Mouse (Mus musculus) frontal cortex, adult 2 months (tissue): ENCODE measurements around the gene Ptgr2. TPM values are rescaled to one million over a fixed set of nuclear protein-coding genes. Genes with fewer than 3 reads are reported as not detected.
"Not testable (repeated sequence)": the region's sequence is repeated elsewhere in the genome, so short reads cannot be mapped to it uniquely, and the experiment has no call there.

Experiments
- DNase-seq, 2 experiments: peaks; one replicate each; pipeline ENCODE4 v3.0.0; 2022; ENCODE audit warnings: low spot score in 1 of 2; ENCODE audit errors: extremely low spot score in 1 of 2
- polyA plus RNA-seq: library from polyadenylated mRNA; depleted of rRNA; stranded (reverse); fragments of >200 nt; gene quantifications from 2 replicates; pipeline ENCODE4 v1.2.3, GENCODE M21; 2012; rRNA removed

Gene Ptgr2
- polyA plus RNA-seq, 1 experiment = 39.4 TPM

DNA sequence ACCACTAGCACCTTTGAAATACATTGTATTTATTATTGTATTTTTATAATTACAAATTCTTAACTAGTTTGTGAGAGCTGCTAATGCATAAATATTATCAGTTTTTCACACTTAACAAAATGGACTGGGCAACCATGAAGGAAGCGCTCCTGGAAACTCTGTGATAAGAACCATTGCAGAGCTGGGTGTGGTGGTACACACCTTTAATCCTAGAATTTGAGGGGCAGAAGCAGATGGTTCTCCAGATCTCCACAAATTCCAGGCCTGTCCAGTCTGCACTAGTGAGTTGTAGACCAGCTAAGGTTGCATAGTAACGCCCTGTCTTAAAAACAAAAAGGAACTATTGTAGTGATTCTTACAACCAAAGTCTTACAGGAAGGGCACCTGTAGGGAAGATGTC lies 14.2 kb downstream of the Ptgr2 start:
- DNase-seq = no peak

DNA sequence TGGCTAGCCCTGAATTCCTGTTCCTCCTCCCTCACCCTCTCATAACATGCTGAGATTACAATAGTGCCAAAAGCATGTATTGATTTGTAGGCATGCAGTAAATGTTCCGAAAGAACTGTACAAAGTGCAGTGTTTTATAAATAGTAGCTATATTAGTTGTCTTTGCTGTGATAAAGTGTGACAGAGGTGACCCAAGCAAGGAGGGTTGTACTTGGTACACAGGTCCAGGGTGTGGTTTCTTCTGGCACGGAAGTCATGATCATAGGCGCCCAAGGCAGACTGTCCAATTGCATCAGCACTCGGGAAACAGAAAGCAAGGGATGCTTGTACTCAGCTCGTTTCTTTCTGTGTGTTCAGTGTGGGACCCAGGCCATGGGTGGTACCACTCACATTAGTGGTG lies 19.1 kb downstream of the Ptgr2 start:
- DNase-seq = no peak

DNA sequence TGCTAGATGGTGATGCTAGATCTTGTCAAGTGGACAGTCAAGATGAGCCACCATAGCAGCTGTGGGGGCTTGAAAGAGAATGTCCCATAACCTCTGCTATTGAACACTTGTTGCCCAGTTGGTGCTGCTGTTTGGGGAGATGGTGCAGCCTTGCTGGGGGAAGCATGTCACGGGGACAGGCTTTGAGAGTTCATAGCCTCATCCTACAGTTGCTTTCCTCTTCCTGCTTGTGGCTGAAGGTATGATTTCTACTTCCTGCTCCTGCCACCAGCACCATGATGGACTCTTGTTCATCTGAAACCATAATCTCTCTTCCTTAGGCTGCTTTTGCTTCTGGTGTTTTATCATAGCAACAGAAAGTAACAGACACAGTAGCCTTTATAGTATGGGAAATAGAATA lies 19.5 kb downstream of the Ptgr2 start:
- no peak for DNase-seq

DNA sequence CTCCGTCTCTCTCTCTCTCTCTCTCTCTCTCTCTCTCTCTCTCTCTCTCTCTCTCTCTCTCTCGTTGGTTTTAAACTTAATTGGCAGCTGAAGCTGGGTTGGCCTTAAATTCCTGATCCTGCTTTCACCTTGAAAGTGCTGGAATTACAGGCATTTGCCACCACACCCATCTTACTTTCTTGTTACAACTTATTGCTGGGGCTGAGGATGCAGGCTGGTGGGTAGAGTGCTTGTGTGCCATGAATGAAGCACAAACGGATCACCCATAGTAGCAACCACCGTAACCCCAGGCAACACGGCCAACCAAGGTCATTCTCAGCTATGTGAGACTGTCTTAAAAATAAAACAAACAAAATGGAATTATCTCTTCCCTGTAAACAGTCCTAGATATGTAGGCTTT lies 26.3 kb downstream of the Ptgr2 start:
- DNase-seq = no peak

DNA sequence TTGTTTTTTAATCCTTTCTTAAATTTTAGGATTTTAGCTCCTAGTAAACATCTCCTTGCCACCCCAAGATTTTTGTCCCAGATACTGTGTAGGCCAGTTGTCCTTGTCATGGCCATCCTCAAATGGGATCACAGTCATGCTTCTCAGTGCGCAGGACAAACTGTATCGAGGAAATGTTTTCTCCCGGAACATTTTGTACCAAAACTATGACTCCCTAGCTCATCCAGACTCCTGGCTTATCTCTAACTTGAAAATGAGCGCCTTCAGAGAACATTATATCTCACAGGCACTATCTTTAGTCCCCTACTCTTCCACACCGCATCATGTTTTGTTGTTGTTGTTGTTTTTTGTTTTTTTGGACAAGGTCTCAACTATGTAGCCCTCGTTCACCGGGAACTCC lies 31.0 kb downstream of the Ptgr2 start:
- no peak for DNase-seq

DNA sequence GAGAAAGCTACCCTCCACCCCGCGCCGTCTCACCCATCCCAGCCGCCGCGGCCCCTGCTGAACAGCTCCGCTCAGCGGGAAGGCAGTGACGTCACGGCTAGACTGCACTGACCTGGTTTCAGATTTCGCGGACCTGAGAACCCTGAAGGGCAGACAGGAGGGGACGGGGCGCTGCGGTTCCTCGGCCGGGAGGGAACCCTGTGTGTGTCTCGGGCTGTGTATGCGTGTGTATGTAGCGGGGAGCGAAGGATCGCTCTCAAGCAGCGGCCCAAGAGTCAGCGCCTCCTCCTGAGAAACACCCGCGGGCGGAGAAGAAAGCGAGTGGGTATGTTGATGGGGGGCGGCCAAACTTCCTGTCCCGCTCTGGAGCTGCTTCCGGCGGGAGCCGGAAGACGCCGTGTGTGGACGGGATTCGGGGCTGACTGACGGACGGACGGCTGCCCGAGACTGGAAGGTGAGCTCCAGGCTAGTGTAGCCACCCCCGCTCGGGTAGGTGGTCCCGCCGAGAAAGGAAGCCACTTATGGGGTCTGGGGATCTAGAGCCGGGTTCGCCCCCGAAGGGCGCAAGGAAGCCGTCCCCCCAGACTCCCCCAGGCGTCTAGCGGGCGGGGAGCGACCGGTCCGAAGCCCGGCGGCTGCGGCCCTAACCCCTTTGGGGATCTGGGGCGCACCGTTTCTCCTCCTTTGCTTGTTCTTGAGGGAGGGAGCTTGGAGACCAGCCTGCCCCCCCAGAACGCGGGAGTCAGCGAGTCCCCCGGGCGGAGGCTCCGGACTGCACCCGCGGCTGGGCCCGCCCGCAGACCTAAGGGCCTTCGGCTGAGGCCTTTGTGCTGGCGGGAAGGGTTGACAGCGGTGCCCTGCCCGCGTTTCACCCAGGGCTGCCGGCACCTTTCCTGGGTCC lies 31.9 kb downstream of the Ptgr2 start, which contains the start of gene Zfp410:
Gene Zfp410, plus strand, starts transcription at position 132 of the 901 bp plus-strand sequence.
- peak; percentile 62 to 81 for DNase-seq

DNA sequence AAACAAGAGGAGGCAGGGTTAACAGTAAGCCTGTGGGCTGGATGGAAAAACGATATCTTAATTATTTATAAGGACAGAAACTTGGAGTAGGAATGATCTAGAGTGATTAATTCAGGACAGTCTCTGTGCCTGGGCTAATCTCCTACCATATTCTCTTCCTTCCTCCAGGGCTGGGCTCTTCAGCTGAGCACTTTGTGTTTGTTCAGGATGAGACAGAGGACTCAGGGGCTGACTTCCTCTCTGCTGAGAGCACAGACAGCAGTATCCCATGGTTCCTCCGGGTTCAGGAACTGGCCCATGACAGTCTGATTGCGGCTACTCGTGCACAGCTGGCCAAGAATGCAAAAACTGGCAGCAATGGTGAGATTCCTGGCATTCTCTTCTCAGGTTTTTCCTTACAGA lies 42.1 kb downstream of the Ptgr2 start:
- no peak for DNase-seq

DNA sequence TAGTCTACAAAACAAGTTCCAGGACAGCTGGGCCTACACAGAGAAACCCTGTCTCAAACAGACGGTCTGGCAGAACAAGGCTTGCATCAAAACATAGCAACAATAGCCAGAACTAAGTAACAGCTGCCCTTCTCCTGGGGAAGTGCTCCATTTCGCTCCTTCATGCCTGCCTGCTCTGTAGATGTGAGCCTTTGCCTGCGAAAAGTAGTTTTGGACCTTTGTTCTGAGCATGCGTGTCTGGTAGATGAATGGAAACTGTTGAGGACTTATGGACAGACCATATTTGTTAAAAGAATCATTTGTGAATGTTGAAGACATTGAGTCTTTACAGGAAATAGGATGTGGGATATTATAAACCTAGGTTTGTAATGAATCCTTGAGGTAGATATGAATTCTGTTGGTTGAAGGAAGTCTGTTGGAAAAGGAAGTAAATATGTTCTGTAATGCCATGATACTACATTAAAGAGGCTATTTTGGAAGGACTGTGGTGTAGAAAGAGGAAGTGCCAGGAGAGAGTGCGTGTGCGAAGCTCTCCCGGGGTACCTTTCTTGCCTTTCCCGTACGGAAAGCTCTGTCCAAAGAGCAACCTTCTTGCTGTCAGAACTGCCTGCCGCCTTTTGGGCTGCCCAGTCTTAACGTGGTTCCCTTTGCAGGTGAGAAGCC lies 52.1 kb downstream of the Ptgr2 start:
- no peak for DNase-seq

DNA sequence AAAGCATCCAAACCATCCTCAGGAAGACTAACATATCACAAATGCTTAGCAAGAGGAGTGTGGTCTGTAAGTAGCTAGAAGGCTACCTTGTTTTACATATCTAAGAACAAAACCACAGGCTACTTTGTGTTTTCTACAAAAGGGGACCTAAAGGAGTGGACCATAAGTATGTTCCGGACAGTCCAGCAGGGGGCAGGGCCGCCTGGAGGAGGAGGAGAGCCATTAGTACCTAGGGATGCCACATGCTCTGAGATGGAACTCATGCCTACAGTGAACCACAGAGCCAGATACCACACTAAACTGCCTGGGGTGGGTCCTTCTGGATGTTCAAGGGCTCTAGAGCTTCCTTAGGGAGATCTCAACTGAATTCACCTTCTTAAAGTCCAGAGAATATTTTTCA lies 62.2 kb downstream of the Ptgr2 start:
- DNase-seq = peak in 1 of 2 experiments; percentile 15

DNA sequence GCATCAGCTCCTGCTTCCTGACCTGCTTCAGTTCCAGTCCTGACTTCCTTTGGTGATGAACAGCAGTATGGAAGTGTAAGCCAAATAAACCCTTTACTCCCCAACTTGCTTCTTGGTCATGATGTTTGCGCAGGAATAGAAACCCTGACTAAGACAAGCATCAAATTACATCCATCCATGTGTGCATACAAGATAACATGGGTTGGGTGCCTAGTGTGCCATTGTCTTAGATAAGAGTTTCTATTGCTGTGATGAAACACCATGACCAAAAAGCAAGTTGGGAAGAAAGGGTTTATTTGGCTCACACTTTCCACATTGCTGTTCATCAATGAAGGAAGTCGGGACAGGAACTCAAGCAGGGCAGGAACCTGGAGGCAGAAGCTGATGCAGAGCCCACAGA lies 73.7 kb downstream of the Ptgr2 start:
- not testable (repeated sequence) for DNase-seq

DNA sequence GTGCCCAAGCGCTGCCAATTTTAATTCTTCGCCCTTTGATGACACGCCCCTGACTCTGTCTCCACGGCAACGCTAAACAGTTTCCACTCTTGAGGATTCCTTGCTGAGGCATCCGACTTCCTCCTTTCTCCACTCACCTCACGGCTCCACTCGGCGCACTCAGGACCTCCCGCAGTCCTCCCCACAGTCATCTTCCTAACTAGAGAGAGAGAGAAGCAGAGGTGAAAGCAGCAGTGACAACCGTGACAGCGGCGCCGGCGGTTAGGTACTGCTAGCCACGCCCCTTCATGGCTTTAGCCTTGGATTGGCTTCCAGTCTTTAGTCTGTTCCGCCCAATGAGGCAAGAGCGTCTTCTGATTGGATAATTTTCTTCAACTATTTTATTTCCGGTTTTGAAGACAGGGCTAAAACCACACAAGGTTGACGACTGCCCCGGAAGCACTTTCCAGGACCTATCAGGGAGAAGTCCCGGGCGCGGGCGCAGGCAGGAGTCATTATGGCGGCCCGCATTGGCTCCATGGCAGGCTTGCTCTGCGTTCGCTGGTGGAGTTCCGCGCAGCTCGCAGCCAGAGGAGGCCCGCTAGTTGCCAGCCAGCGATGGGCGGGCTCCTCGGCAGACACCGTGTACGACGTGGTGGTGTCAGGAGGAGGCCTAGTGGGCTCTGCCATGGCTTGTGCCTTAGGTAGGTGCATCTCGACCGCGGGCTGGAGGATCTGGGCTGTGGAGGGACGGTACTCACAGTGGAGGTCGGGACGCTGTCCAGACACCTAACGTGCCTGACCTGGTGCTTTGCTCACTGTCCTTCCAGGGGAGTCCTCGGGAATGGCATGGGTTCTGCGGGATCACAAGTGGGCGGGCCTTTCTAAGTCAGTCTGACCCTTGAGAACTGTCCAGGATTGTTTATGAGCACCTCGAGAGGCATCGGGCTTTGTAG lies 76.8 kb downstream of the Ptgr2 start, which contains the start of the genes Coq6 and Fam161b:
Gene Coq6, plus strand, starts transcription at position 103 of the 935 bp plus-strand sequence.
Gene Fam161b, minus strand, starts transcription at position 279 of the 935 bp plus-strand sequence.
- DNase-seq = peak; percentile 97 to 98

DNA sequence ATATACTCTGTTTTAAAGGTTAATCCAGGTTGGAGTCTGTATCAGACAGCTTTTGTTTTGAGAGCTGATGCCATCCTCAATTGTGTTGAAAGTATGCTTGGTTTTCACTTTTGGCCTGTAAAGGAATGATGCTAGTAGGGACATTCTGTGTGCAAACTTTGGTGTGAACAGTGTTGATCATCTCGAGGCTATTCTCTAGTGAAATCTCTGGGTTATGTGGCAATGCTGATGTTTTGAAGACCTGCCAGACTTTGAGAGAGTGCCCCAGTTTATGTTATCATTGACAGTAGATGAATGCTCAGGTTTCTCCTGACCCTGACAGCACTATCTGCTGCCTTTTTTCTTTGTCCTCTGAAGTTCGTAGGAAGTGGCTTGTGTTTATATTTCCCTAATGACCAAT lies 77.8 kb downstream of the Ptgr2 start:
- DNase-seq = no peak

DNA sequence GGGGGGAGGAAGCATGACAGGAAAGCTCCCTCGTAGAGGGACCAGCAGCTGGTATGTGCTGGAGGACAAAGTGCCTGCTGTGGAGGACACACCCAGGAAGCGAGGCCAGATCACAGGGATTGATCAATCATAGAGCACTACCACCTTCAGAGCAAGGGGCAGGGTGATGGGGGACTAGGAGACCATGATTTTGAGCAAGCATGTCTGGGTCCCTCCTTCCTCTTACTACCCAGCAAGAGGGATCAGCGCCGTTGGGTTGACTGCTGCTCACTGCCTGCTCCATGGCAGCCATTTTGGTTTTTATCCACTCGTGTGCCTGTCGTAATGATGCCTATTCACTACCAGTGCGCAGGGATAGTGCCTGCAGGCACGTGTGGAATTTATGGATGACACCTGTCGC lies 79.3 kb downstream of the Ptgr2 start:
- DNase-seq = no peak

DNA sequence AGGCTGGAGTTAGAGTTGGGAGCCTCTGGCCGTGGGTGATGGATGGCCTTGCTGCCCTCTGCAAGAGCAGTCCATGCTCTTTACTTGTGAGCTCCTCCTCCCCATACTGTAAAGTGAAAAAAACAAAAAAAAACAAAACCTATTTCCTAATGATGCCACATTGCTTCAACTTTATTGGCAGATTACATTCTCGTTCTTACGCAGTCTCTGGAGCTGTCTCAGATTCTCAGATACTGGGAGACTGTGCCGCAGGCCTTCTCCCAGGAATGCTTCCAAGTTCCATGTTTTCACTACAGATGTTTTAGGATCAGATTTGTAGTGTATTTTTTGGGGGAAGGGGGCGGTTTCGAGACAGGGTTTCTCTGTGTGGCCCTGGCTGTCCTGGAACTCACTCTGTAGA lies 80.1 kb downstream of the Ptgr2 start:
- no peak for DNase-seq

Other genes starting within 250 kb of the Ptgr2 start
- 1.8 and 2.0 TPM in 2 replicates for gene Acot4, start 246.9 kb upstream of the Ptgr2 start, polyA plus RNA-seq
- gene Gm49366, start 246.3 kb upstream of the Ptgr2 start, polyA plus RNA-seq = not detected in 2 replicates
- 1.7 TPM in 2 replicates for gene Acot3, start 233.1 kb upstream of the Ptgr2 start, polyA plus RNA-seq
- gene Acot5, start 215.9 kb upstream of the Ptgr2 start, polyA plus RNA-seq = 2.7 and 3.5 TPM in 2 replicates
- 5.8 and 5.9 TPM in 2 replicates for gene Acot6, start 184.6 kb upstream of the Ptgr2 start, polyA plus RNA-seq
- 52.9 and 55.1 TPM in 2 replicates for gene Dnal1, start 170.9 kb upstream of the Ptgr2 start, polyA plus RNA-seq
- gene Pnma1, start 136.7 kb upstream of the Ptgr2 start, polyA plus RNA-seq = 4.4 and 5.3 TPM in 2 replicates
- gene Elmsan1, start 66.4 kb upstream of the Ptgr2 start, polyA plus RNA-seq = 8.6 and 8.7 TPM in 2 replicates
- gene Zfp410, start 31.6 kb downstream of the Ptgr2 start, polyA plus RNA-seq = 36.9 and 37.2 TPM in 2 replicates
- 34.9 and 38.8 TPM in 2 replicates for gene Coq6, start 76.4 kb downstream of the Ptgr2 start, polyA plus RNA-seq
- gene Fam161b, start 76.6 kb downstream of the Ptgr2 start, polyA plus RNA-seq = 15.1 and 15.5 TPM in 2 replicates
- gene Entpd5, start 123.8 kb downstream of the Ptgr2 start, polyA plus RNA-seq = 19.2 and 21.3 TPM in 2 replicates
- 7.2 and 8.5 TPM in 2 replicates for gene Bbof1, start 123.8 kb downstream of the Ptgr2 start, polyA plus RNA-seq
- 15.1 and 18.3 TPM in 2 replicates for gene Rnf113a2, start 132.0 kb downstream of the Ptgr2 start, polyA plus RNA-seq
- 49.0 and 56.4 TPM in 2 replicates for gene Aldh6a1, start 165.8 kb downstream of the Ptgr2 start, polyA plus RNA-seq
- 37.1 and 40.9 TPM in 2 replicates for gene Lin52, start 166.2 kb downstream of the Ptgr2 start, polyA plus RNA-seq